Mouse (Mus musculus) left cerebral cortex, adult 6 months (tissue): Measurements from ENCODE around the gene Mycbp2. TPM values are rescaled to one million over a fixed set of nuclear protein-coding genes. Genes with fewer than 3 reads are reported as not detected.

Source experiments
- long read RNA-seq, 2 experiments: library from polyadenylated mRNA; unstranded; transcript quantifications; one replicate each; pipeline ENCODE4 v2.0.0; 2019 to 2020
- polyA plus RNA-seq: library from polyadenylated mRNA; unstranded; fragments of <200 nt; fragmentation: Nextera tagmentation; gene quantifications from 2 replicates; pipeline ENCODE4 v1.2.3, GENCODE M21; 2021

Gene Mycbp2
- 24.0 and 26.3 TPM in 2 replicates for polyA plus RNA-seq
- long read RNA-seq, experiment 1, partial matches to known transcripts, result 72 of 102 reads
- long read RNA-seq, experiment 1, other reads (novel, unspliced or antisense), result 29 of 102 reads
- long read RNA-seq, experiment 2, partial matches to known transcripts, result 64 of 101 reads
- long read RNA-seq, experiment 2, other reads (novel, unspliced or antisense), result 37 of 101 reads

GRCm38 (mm10) chr14:103346729-103347505 lies at the start of gene Mycbp2:
TSS of gene Mycbp2 (minus strand) at chr14:103346814.

GRCm38 (mm10) chr14:103099238-103099933 lies 247.2 kb downstream of the Mycbp2 start, which contains the start of gene Fbxl3:
TSS of gene Fbxl3 (minus strand) at chr14:103099566.

GRCm38 (mm10) chr14:103069864-103070611 lies 276.6 kb downstream of the Mycbp2 start, which contains the start of gene Cln5:
TSS of gene Cln5 (plus strand) at chr14:103070216.

Other genes with a start within 250 kb of the Mycbp2 start
- 12.3 and 26.6 TPM in 2 replicates for gene Fbxl3, start 247.2 kb downstream of the Mycbp2 start, polyA plus RNA-seq
- gene Scel, start 166.5 kb upstream of the Mycbp2 start, polyA plus RNA-seq, result 0.44 and 0.68 TPM in 2 replicates